Mouse (Mus musculus): ENCODE measurements around the gene Mmp2.

GRCm38 (mm10) chr8:92849261-92849660 lies 22.2 kb downstream of the Mmp2 start:
- TF ChIP-seq CTCF (IDR thresholded peaks at IDR 0.05; ENCODE audit: low read depth, low read length) (no peak), POLR2A (IDR thresholded peaks at IDR 0.05; ENCODE audit: extremely low read depth, insufficient read depth, low read length) (no peak)

Measured in liver, adult 2 months (tissue).